Mouse (Mus musculus) frontal cortex, adult 2 months (tissue): ENCODE data around the gene Lemd2. TPM values are rescaled to one million over a fixed set of nuclear protein-coding genes. Genes with fewer than 3 reads are reported as not detected.

Experiments used
- DNase-seq, 2 experiments: peaks; one replicate each; pipeline ENCODE4 v3.0.0; 2022; ENCODE audit warnings: low spot score in 1 of 2; ENCODE audit errors: extremely low spot score in 1 of 2
- polyA plus RNA-seq: library from polyadenylated mRNA; depleted of rRNA; stranded (reverse); fragments of >200 nt; gene quantifications from 2 replicates; pipeline ENCODE4 v1.2.3, GENCODE M21; 2012

The Lemd2 gene
- polyA plus RNA-seq, 1 experiment, result 68.7 TPM

DNA sequence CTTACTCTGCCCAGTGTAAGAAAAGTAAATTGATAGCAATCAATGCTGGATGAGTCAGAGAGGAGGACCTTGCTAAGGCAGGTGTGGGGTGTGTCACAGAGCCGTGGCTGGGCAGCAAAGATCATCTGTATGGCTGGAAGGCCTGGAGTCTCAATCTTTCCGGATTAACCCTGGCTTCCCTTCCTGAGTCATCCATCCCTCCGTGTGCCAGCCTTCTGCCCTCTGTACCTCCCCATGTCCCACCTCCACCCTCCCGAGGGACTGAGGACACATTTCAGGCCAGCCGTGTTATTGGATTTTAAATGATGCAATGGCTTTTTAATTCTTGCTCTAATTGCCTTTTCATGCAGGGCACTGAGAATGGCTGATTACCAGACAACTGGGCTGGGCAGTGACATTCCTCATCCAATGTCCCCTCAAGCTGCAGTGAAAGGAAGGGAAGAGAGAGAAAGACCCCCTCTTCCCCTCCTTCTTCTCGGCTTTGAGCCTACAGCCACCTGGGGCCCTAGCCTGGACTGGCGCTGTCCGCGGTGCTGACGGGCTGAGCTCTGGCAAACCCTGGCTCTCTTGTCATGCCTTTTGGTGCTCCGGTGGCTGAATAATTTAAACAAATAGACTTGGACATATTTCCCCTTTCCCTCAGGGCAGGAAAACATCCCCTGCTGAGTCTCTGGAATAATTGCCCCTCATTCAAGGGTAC lies 24.1 kb upstream of the Lemd2 start:
- peak in 1 of 2 experiments; percentile 52 for DNase-seq

DNA sequence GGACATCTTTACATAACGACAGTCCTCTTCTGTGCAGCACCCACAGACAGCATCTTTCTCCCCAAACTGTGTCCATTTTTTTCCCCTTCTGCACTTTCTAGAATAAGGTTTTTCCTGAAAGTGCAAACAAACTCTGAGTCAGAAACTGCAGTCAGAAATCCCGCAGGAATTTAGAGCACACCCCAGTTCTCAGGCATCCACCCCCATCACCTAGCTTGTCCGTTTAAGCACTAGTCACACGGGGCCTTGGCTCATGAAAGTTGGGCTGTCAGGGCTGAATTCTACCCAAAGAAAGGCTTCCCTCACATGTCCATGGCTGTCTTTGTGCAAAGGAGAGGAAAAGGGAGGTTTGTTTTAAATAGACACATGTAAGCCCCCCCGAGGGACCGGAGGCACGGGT lies 23.0 kb upstream of the Lemd2 start:
- peak in 1 of 2 experiments; percentile 80 for DNase-seq

DNA sequence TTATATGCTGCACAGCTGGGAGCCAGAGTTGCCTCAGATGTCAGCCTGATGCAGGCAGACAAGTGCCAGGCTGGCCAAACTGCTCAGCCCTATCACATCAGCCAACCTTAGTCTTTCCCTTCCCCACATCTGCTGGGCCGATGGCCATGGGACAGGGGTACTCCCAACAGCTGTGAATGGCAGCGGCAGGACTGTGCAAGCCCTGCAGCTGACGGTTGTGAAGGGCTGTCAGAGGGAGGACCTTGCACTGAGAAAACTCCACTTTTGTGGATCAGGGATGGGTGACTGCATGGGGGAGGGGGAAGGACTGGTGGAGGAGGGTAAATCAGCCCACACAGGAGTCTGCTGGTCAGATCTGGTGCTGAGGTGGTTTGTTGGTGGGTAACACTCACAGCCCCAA lies 22.4 kb upstream of the Lemd2 start:
- DNase-seq, result no peak

DNA sequence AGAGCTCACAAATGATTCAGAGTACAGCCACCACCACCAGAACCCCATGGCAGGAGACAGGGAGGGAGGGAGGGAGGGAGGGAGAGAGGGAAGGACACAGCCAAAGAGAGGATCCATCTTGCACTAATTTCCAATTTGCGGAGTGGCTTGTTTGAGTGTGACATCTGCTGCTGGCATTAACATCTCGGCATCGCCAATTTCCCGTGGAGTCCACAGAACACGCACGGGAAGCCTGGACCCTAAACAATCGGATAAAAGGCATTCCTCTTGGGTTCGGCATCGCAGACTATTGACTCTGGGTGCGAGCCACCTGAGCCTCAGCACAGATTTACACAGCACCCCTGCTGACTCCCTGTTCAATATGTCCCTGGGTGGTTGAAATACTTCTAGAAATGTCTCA lies 21.5 kb upstream of the Lemd2 start:
- DNase-seq, result no peak

DNA sequence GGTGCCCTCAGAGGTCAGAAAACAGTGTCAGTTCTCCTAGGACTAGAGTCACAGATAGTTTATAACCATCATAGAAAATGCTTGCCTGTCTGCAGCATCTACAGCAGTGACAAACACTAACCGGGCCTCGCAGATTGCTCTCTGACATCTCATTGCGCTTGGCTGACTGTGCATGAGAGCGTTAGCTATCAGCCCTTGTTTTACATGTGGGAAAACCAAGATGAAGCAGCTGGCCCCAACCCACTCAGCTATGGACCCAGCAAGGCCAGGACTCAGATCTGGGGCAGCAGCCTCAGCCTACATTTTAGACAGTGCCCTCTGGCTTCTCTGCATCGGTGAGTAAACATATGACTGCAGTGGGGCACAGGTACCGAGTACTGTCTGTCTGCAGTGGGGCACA lies 19.6 kb upstream of the Lemd2 start:
- no peak for DNase-seq

DNA sequence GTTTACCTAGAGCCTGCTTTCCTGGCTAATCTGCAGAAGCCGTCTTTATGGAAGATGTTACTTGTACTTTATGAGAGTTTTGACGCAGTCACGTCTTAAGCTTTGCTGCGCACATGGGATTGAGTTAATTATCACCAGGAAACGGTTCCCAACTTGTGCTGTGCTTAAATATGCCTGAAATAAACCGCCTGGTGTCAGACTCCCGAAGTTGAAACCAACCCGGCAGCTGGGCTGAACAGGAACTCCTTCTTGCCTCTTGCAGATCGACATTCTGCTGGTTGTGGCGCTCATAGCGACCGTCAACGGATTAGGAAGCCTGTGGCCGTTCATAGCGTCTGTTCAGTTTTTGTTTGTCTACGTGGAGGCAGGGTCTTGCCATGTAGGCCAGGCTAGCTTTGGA lies 17.3 kb upstream of the Lemd2 start:
- peak in 1 of 2 experiments; percentile 50 for DNase-seq

DNA sequence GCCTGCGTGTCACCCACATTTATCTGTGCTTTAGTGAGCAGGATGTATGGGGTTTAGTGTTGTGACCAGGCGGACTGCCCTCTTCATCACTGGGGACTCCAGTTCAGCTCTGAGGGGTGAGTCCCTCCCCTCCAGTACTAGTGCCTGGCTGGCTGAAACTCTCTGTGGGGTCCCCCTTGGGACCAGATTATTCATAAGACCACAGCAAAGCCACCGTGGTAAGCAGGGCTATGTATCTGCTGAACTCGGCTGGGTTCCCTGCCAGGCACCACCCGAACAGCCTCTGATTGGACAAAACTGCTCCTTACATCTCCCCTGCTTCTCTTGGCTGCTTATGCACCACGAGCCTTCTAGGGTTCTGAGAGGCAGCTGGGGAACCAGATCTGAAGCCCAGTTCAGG lies 14.6 kb upstream of the Lemd2 start:
- DNase-seq, result no peak

DNA sequence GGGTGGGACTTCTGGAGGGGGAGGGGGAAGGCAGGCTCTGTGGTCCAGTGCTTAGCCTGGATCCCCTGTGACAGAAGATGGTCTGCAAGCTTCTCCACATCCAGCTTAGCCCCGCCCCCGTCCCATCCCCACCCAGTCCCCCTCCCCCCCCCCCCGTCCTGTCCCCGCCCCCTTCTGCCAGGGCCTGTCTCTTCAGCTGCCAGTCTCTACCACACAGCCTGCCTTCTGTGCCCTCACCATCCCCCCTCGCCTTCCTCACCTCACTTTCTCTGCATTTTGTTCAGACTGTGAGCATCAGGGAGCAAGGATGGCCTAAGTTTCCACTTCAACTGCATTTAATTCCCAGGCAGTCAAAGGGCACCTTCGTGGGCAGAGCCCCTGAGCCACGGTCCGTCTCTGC lies 14.1 kb upstream of the Lemd2 start:
- no peak for DNase-seq

DNA sequence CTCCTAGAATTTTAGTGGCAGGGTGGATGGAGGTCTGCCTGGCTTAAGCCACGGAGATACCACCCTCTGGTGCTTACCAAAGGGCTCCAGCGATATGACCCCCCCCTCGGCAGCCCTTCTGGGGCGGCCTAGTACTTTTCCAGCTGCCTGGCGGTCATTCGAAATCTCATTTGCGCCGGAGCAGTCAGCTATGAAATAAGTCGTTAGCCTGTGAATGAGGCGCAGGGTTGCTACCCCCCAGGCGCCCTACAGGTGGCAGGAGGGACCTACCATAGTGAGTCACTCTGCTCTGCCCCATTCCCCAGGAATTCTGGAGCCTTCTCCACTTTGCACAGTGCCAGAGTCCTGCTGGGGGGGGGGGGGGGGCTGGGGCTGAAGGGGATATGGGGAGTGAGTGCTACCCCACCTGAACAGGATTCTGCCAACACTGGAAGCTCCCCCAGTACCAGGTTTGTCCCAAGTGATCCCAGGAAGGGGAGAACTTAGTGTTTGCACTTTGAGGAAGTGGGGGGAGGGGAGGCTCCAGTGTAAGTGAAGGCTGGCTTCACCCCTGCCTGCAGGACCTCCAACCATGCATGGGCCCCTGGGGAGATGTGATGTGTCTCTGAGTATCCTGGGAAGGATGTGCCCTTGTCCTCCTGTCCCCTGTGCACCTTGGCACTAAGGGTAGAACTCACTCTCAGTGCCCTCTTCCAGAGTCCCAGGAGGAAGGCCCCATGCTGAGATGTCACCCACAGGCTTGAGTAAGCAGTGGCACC lies 8.7 kb upstream of the Lemd2 start:
- peak in 1 of 2 experiments; percentile 62 for DNase-seq

DNA sequence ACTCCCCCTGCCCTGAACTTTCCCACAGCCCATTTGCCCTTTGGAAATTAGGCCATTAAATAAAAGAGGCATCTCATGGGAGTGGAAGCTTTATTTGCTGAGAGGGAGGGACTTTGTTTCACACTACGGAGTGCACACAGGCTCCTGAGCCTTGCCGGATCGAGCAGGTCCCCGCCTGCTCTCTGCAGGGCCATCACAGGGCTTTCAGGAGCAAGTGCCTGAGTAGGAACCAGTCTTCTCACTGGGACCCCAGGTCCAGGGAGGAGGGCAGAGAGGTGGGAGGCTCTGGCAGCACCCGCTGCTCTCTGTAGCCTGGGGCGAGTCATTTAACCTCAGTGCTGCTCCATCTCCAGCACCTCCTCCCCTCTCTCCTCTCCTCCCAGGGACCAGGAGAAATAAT lies 7.7 kb upstream of the Lemd2 start:
- no peak for DNase-seq

DNA sequence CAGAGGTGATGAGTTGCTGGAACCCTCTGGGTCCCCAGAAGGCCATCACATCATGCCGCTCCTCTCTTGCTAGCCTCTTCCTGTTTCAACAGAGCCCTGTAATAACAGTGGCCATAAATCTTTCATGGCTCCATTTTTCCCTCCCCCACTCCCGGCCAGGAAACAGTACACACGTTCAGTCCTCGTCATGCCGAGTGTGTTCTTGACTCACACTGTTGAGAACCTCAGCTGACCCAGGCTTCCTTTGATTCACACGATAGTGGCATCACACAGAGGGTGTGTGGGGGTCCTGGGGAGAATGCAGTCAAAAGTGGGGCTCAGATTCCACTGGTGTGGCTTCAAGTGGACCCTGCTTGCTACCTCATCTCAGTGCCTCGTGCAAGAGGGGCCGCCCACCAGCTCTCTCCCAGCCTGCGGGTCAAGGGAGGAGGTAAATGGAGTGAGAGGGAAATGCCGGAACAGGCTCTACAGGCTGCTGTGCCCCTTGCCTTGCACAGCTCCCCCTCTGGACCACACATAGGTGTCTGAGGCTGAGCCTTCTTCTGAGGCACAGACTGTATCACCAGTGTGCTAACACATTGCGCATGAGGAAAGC lies 2.9 kb upstream of the Lemd2 start:
- no peak for DNase-seq

DNA sequence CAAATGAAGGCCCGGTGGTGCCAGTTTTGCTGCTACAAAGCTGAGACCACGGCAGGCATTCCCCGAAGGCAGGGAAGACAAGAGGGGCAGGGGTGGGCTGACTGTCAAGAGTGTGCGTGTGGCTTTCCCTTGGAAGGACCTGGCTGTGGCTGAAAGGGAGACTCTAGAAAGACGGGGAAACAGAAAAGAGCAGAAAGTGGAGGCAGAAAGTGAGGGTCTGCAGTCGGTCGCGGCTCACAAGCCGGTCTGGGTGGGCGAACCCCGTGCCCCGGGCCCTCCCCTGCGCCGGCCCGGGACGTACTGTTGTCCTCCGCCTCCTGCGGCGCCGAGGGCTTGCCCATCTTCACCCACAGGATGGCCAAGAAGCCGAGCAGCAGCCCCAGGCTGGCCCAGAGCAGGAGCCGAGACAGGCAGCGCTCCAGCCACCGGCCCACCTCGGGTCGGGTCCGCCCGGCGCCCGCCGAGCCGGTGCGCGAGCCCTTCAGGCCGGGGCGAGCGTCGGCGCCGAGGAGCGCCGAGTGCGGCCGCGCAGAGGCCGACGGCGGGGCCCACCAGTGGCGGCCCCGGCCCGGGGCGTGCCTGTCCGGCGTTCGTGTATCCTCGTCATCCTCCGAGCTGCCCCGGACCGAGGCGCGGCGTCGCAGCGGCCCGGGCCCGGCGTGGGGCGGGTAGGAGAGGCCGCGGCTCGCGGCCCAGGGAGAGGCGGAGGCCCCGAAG lies 753 bp downstream of the Lemd2 start:
- DNase-seq, result no peak

DNA sequence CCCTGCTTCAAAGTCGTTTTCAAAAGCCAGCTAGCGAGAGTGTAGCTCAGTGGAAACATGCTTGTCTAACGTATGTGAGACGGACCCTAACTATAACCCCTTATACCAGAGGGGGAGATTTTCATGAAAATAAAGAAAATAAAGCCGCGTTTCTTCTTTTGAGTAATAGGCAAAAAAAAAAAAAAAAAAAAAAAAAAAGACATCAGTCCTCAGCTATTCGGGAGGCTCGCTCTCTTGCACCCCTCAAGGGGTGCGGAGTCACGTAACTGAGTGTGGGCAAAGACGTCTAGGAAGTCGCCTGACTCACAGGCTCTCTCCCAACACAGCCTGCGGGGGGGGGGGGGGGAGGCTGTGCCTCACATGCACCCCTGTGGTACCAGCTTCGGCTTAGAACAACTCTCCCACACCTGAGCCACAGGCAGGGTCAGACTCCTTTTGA lies 1.3 kb downstream of the Lemd2 start:
- DNase-seq, result no peak

DNA sequence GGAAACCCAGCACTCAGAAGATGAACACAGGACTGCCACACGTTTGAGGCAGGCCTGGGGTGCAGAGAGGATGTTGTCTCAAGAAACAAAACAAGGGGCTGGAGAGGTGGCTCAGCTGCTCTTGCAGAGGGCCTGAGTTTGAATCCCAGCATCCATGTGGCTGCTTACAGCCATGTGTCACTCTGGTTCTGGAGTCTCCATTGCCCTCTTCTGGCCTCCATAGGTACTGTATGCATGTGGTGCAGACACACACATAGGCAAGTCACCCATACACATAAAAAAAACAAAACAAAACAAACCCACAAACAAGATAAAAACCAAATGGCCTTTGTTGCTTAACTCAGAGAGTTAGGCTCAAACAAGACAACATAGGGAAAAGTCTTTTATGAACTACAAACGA lies 2.3 kb downstream of the Lemd2 start:
- no peak for DNase-seq

DNA sequence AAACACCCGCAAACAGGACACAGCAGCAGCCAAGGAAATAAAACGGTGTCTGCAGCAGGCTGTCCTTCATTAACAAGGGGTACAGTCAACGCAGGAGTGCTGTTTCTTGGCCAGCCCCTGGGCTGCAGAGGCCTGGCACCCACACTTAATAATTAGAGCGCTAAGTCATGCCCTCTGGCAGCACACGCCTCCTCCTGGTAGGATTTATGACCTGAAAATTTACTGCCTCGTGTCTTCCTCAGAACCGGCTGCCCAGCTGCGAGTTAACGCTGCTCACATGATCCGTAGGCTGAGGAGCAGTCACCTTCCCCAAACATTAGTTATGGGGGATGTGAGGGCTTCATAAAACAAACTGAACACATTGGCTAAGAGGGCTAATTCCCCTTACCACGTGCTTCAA lies 3.5 kb downstream of the Lemd2 start:
- DNase-seq, result no peak

DNA sequence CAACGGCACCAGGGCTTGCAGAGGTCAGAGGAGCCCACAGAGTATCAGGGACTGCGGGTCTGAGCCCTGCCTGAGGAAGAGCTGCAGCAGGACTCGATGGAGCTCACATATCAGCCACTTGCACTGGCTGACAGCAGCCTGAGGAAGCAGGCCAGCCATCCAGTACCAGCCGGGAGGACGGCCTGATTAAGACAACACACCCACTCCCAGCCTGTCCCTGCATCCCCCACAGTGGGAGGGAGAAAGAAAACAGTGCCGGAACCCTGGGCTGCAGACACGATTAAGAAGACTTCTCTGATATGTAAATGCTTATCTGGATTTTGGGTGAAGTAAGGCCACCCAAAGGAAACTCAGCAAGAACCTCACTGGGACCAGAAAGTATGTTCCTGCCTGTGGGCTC lies 4.4 kb downstream of the Lemd2 start:
- DNase-seq, result peak in 1 of 2 experiments; percentile 58

DNA sequence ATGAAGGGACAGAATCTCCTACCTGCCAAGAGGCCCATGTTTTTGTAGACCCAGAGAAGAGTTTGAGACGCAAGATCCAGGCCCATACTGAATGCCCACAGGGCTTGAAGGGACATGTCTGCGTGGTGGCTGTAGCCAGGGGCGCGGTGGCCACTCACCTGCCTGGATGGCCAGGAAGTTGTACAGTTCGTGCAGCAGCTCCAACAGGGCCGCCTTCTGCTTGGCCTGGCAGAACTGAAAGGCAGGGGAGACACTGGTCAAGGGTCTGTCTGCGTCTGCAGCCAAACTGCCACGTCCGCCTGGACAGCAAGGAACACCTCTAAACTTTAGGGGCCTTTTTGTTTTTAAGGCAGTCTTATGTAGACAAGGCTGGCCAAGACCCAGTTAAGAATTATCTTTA lies 5.1 kb downstream of the Lemd2 start:
- DNase-seq, result no peak

DNA sequence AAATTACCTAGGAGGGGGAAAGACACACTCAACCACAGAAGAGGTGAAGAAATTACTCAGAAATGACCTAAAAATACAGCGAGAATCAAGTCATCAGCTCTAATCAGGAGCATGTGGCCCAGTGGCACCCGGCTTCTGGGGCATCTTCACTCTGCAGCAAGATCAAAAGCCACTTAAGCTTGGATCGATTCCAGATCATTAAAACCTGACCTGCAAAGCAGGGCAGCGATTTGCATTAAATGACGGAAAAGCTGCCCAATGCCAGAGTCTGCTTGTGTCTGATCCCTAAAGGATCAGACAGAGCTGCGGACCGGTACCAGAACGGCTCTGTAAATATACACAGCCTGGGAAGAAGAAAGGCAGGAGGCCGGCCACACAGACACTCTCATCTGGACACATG lies 8.1 kb downstream of the Lemd2 start:
- no peak for DNase-seq

DNA sequence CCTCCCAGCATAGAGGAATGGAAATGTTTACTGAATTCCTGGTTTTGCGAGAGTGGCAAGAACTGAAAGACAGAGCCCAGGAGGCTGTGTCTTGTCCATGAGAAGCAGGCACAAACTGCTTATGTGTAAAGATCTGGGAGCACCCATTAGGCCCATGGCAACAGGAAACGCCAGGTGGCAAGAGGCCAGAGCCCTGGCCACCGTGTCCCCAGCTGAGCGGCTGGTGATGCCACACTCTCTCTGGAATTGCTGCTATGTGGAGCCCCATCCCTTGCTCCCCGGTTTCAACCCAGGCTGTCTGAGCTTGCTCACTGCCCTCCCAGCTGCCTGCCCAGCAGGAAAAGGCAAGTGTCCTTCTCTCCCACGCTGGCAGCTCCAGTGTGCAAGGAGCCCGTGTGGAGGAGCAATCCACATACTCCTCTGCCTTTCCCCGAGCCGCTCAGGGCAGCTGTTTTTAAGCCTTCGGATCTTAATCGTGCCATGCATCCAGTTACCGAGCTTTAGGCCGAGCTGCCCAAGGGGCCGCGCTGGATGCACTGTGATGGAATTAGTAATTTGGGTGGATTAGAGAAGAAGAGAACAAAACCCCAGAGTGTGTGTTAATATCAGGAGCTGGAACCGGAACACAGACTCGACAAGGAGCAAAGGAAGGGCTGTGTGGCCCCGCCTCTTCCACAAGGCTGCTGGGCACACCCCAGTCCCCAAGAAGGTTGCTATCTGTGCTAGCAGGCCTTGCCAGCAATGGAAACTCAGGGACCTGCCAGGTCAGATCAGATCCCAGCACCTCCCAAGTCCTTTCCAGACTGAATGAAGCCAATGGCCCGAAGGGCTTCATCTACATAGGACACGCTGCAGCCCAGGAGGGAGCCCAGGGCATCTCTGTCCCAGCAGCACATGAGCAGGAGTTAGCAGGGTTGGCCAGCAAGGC lies 9.7 kb downstream of the Lemd2 start:
- DNase-seq, result no peak

DNA sequence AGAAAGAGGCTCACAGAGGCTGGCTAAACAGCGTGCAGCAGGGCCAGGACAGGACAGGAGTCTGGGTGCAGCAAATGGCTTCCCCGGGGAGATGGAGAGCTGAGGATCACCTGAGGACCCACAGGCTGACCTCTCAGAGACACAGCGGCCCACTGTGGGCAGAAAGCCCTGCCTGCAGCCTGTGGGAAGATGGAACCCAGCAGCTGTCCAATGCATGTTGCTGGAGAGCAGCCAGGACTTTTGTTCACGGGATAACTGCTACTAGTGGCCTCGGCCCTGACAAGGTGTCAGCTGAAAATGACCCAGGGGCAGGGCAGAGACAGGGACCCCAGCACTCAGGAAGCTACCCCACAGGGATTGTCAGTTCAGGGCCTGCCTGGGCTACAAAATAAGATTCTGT lies 12.5 kb downstream of the Lemd2 start:
- no peak for DNase-seq
